Mouse (Mus musculus) kidney, adult 2 months (tissue): ENCODE data around the gene Wars.

Experiments used
- CTCF ChIP-seq: fragments of 200-500 bp; conservative IDR thresholded peaks from 2 replicates; pipeline ENCODE4 v1.5.1; 2011; ENCODE audit warnings: low read depth, mild to moderate bottlenecking, control low read depth, low read length, moderate library complexity, mixed read lengths; ENCODE audit not compliant: insufficient read depth, insufficient read length
- POLR2A ChIP-seq: fragments of 200-500 bp; IDR thresholded peaks from one replicate; pipeline ENCODE4 v1.6.1; 2011; ENCODE audit warnings: low read depth, low read length, control low read depth

DNA sequence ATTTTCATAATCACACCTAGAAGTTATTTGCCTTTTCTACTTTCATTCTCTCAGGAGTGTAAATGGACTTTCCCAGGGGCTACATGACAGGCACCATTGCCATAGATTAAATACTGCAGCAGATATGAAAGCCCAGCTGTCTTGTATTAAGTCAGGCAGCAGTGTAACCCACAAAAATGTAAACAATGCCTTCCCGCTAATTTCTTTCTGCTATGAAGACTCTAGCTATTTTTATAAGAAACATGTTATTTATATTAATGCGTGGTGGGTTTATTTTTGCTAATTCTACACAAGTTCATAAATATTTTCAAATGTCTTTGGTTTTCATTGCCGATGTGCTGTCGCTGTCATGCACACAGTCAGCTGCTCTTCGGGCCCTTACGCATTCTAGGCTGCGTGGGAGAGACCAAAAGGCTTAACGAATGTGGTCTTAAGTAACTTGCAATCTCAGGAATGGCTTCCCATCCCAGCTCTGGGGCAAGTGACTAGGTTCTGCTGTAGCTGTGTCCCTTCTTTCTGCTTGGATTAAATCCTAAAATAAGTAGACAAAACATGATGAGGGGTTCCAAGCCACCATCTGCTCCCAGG is 16.0 kb upstream of the Wars start:
- TF ChIP-seq POLR2A (no peak), CTCF (no peak)
